Mouse (Mus musculus) forebrain, embryonic 16.5 days (tissue): ENCODE data around the gene Cramp1l. TPM values are rescaled to one million over a fixed set of nuclear protein-coding genes. Genes with fewer than 3 reads are reported as not detected.
A peak's percentile ranks its signal among the peaks of the same experiment; 100 is the strongest.

Experiments used
- ATAC-seq: fragments of 200-750 bp; cut with Nextera tagmentation; 2 replicates; pipeline ENCODE4 v1.8.0; 2017; ENCODE audit warnings: mild to moderate bottlenecking, moderate library complexity
- H3K27ac ChIP-seq: fragments of 300-500 bp; sonication (generic); 2 replicates; pipeline ENCODE4 v1.5.1; 2014; ENCODE audit warnings: low read length, control low read depth
- H3K27me3 ChIP-seq: fragments of 300-500 bp; sonication (generic); replicated peaks from 2 replicates; pipeline ENCODE4 v1.6.1; 2014; ENCODE audit warnings: low read length; ENCODE audit not compliant: control insufficient read depth, insufficient read depth
- H3K36me3 ChIP-seq: fragments of 300-500 bp; sonication (generic); 2 replicates; pipeline ENCODE4 v1.6.1; 2014; ENCODE audit not compliant: control insufficient read depth, insufficient read depth
- H3K4me1 ChIP-seq: fragments of 300-500 bp; sonication (generic); replicated peaks from 2 replicates; pipeline ENCODE4 v1.6.1; 2014; ENCODE audit warnings: low read length; ENCODE audit not compliant: control insufficient read depth, insufficient read depth
- H3K4me2 ChIP-seq: fragments of 300-500 bp; sonication (generic); 2 replicates; pipeline ENCODE4 v1.6.1; 2014; ENCODE audit warnings: mild to moderate bottlenecking, low read length, control low read depth
- H3K4me3 ChIP-seq: fragments of 300-500 bp; sonication (generic); replicated peaks from 2 replicates; pipeline ENCODE4 v1.5.1; 2014; ENCODE audit warnings: mild to moderate bottlenecking, low read length, control low read depth
- H3K9ac ChIP-seq: fragments of 300-500 bp; sonication (generic); replicated peaks from 2 replicates; pipeline ENCODE4 v1.6.1; 2014; ENCODE audit warnings: low read depth, low read length, control low read depth
- H3K9me3 ChIP-seq: fragments of 300-500 bp; sonication (generic); 2 replicates; pipeline ENCODE4 v1.6.1; 2016; ENCODE audit warnings: low read length; ENCODE audit not compliant: control insufficient read depth
- whole genome bisulfite sequencing: fragments of 180-500 bp; shearing (Covaris S2); extraction: QIAGEN DNeasy Blood & Tissue Kit; methylation state at CpG from one replicate; pipeline ENCODE4 v1.1.7; 2014; 5-methylcytosine and 5-hydroxymethylcytosine counted together
- polyA plus RNA-seq: library from polyadenylated mRNA; unstranded; fragments of >200 nt; fragmentation: Nextera tagmentation; extraction: Ambion mirVana; gene quantifications from 2 replicates; pipeline ENCODE4 v1.2.1, GENCODE M21; 2015

The Cramp1l gene
- polyA plus RNA-seq: 5.9 and 6.8 TPM in 2 replicates

GRCm38 (mm10) chr17:25015655-25016291 lies at the start of gene Cramp1l, which contains the start of gene Ift140:
Gene Cramp1l, minus strand, starts transcription at chr17:25015788.
Gene Ift140, plus strand, starts transcription at chr17:25016085.
- peaks cover 21% of the 10 kb centered on the region for H3K4me1 ChIP-seq
- WGBS: 0% methylated on average over 62 of the region's 62 CpGs
- H3K4me3 ChIP-seq: peak within 1 kb of the TSS; percentile 100

GRCm38 (mm10) chr17:25065189-25065588 lies 49.6 kb upstream of the Cramp1l start:
- no peaks in the 10 kb centered on the region for H3K27me3 ChIP-seq
- no peaks in the 10 kb centered on the region for H3K9me3 ChIP-seq
- H3K27ac ChIP-seq: no peak overlapping the region
- no peak overlapping the region for H3K4me2 ChIP-seq
- no peaks in the 10 kb centered on the region for H3K4me1 ChIP-seq
- H3K9ac ChIP-seq: no peak overlapping the region
- peaks cover 10% of the 10 kb centered on the region; the same call in 1 of the 2 replicates for H3K36me3 ChIP-seq
- no peak overlapping the region for H3K4me3 ChIP-seq
- 90% methylated on average over 3 of the region's 3 CpGs for WGBS
- no peak for ATAC-seq

More at GRCm38 (mm10) chr17:25015655-25016291, at the start of gene Cramp1l, which contains the start of gene Ift140:
- H3K4me2 ChIP-seq: peak within 1 kb of the TSS; percentile 97
- H3K36me3 ChIP-seq: peaks cover 11% of the 10 kb centered on the region
- H3K27ac ChIP-seq: peak within 1 kb of the TSS; percentile 84
- ATAC-seq: peak; percentile 99
- no peaks in the 10 kb centered on the region for H3K27me3 ChIP-seq
- H3K9me3 ChIP-seq: no peaks in the 10 kb centered on the region
- H3K9ac ChIP-seq: peak within 1 kb of the TSS; percentile 92

- Histone ChIP-seq H3K27ac (no peak overlapping the region), H3K4me3 (no peak overlapping the region), H3K27me3 (no peaks in the 10 kb centered on the region), H3K9me3 (no peaks in the 10 kb centered on the region), H3K4me1 (no peaks in the 10 kb centered on the region), H3K36me3 (peaks cover 8% of the 10 kb centered on the region; the same call in 1 of the 2 replicates), H3K4me2 (no peak overlapping the region), H3K9ac (no peak overlapping the region)
- WGBS: 83% methylated on average over 9 of the region's 9 CpGs
- no peak for ATAC-seq
These were observed 48.8 kb upstream of the Cramp1l start for GRCm38 (mm10) chr17:25064351-25064750.

DNA sequence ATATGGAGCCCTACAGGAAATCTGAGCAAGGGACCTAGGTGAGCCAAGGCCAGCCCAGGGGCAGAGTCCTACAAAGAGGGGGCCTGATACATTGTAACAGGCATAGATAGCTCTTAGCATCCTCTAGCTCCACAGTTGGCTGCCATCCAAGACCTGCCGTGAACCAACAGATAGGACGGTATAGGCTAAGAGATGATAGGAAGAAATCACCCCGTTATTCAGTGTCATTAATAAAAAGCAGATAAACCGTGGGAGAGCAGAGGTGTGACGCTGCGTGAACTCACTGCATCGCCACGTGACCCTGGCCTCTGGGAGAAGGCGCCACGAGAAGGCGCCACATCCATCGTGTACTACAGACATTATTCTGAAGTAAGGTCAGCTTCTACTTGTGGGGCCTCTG lies 48.3 kb upstream of the Cramp1l start:
- H3K4me1 ChIP-seq: no peaks in the 10 kb centered on the region
- no peak for ATAC-seq
- H3K9me3 ChIP-seq: no peaks in the 10 kb centered on the region
- H3K4me3 ChIP-seq: no peak overlapping the region
- no peaks in the 10 kb centered on the region for H3K27me3 ChIP-seq
- H3K9ac ChIP-seq: no peak overlapping the region
- 84% methylated on average over 12 of the region's 12 CpGs for WGBS
- no peak overlapping the region for H3K27ac ChIP-seq
- no peak overlapping the region for H3K4me2 ChIP-seq
- peaks cover 8% of the 10 kb centered on the region; the same call in 1 of the 2 replicates for H3K36me3 ChIP-seq

GRCm38 (mm10) chr17:25063261-25063660 lies 47.7 kb upstream of the Cramp1l start:
- Histone ChIP-seq H3K4me1 (no peaks in the 10 kb centered on the region), H3K9ac (no peak overlapping the region), H3K27me3 (no peaks in the 10 kb centered on the region), H3K27ac (no peak overlapping the region), H3K4me2 (no peak overlapping the region), H3K4me3 (no peak overlapping the region), H3K9me3 (no peaks in the 10 kb centered on the region), H3K36me3 (peaks cover 8% of the 10 kb centered on the region; the same call in 1 of the 2 replicates)
- ATAC-seq: no peak
- 79% methylated on average over 4 of the region's 4 CpGs for WGBS

DNA sequence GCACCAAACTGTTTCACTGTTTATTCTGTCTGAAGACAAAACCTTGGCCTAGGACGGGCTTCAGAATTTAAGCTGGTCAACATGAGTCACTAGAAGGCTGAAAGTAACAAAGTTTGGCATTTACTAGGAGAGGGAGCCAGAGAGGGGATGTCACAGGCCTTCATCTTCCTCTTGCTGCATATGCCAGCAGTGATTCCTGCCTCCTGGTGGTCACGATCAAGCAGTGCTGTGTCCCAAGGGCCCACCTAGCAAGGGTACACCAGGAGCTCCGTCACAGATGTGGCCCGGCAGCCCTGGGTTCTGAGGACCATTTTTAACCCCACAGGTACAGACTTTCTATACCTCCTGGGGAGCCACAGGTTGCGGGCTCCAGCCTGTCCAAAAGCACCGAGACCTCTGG lies 41.5 kb upstream of the Cramp1l start:
- Histone ChIP-seq H3K4me3 (no peak overlapping the region), H3K4me1 (no peaks in the 10 kb centered on the region), H3K27me3 (no peaks in the 10 kb centered on the region), H3K27ac (no peak overlapping the region), H3K4me2 (no peak overlapping the region), H3K9me3 (no peaks in the 10 kb centered on the region), H3K36me3 (peaks cover 8% of the 10 kb centered on the region; the same call in 1 of the 2 replicates), H3K9ac (no peak overlapping the region)
- no peak for ATAC-seq
- 87% methylated on average over 6 of the region's 6 CpGs for WGBS

DNA sequence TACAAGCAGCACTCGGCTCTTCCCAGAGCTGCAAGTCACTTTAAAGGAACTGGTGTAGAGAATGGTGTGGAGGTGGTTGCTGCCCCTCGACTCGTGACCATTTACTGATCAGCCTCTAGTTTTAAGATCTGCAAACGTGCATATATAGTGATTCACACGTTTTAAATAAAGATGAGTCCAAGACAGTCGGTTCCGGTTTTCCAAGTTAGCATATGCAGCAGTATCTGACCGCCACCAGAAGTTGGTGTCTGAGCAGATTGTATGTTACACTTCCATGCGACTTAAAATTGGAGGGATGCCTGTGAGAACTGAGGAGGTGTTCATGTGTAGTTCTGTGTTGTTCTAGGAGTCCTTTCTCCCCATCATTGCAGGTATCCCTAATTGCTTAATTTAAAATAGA lies 37.7 kb upstream of the Cramp1l start:
- no peak overlapping the region for H3K4me2 ChIP-seq
- ATAC-seq: no peak
- no peaks in the 10 kb centered on the region for H3K27me3 ChIP-seq
- H3K4me1 ChIP-seq: no peaks in the 10 kb centered on the region
- no peak overlapping the region for H3K4me3 ChIP-seq
- peaks cover 9% of the 10 kb centered on the region; the same call in 1 of the 2 replicates for H3K36me3 ChIP-seq
- 88% methylated on average over 9 of the region's 9 CpGs for WGBS
- H3K9me3 ChIP-seq: no peaks in the 10 kb centered on the region
- no peak overlapping the region for H3K9ac ChIP-seq
- no peak overlapping the region for H3K27ac ChIP-seq

DNA sequence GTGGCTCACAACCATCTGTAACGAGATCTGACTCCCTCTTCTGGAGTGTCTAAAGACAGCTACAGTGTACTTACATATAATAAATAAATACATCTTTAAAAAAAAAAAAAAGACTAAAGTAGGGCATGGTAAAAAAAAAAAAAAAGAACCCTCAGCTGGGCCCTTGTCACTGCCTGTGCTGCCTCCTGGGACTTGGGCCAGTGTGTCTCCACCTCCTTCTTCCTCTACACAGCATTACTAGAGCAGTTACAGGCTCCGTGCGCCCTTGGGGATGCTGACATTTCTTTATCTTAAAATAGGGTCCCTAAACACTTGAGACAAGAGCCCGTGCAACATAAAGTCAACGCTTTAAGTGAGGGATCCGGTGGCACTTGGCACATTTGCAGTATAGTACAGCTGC lies 31.6 kb upstream of the Cramp1l start:
- Histone ChIP-seq H3K4me3 (no peak overlapping the region), H3K36me3 (peaks cover 13% of the 10 kb centered on the region), H3K4me1 (no peaks in the 10 kb centered on the region), H3K4me2 (no peak overlapping the region), H3K9me3 (no peaks in the 10 kb centered on the region), H3K27ac (no peak overlapping the region), H3K9ac (no peak overlapping the region), H3K27me3 (no peaks in the 10 kb centered on the region)
- ATAC-seq: no peak
- 95% methylated on average over 5 of the region's 6 CpGs for WGBS

GRCm38 (mm10) chr17:25045281-25045680 lies 29.7 kb upstream of the Cramp1l start:
- WGBS: 98% methylated on average over 4 of the region's 4 CpGs
- Histone ChIP-seq H3K4me2 (no peak overlapping the region), H3K27me3 (no peaks in the 10 kb centered on the region), H3K4me3 (no peak overlapping the region), H3K9me3 (no peaks in the 10 kb centered on the region), H3K4me1 (no peaks in the 10 kb centered on the region), H3K36me3 (peaks cover 11% of the 10 kb centered on the region), H3K9ac (no peak overlapping the region), H3K27ac (no peak overlapping the region)
- no peak for ATAC-seq
